9 mouse cellular contexts compared by ENCODE assay signal in the genomic region with DNA sequence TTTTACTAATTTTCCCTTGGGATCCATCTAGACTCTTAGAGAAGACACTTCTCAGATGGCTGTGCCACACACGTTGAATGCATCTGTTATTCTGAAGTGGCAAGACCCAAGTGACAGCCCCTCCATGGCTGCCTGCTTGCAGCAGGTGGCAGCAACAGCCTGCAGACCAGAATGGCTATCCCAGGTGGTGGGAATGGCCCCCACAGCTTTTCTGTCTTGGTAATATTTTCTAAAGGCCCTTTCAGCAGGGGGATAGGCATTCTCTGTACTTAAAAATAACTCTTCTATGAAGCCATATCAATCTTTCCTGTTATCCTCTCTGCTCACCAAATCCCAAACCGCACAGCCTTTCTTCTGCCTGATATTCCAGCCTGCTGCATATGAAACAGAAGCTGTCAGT. TPM values are rescaled to one million over a fixed set of nuclear protein-coding genes. Genes with fewer than 3 reads are reported as not detected.
DNase-seq lines count a peak whose midpoint lies in the region; ATAC-seq and TF ChIP-seq lines count a peak whose summit lies in the region.
"Had no signal": no experiment of that assay in that cellular context is flagged by ENCODE, and none has a peak within 500 bp of the region (broad histone marks: within the 10 kb centered on the region; RNA-seq: fewer than 3 reads in every experiment).

No protein-coding gene starts in this region.

- H3K36me3 ChIP-seq in kidney, adult 2 months (ENCODE audit: control insufficient read depth, insufficient read depth, low read length), result no peaks in the 10 kb centered on the region
- H3K36me3 ChIP-seq in kidney, embryonic 15.5 days, result no peaks in the 10 kb centered on the region
- no peaks in the 10 kb centered on the region for H3K36me3 ChIP-seq in ES-Bruce4 (ENCODE audit: control insufficient read depth, insufficient read depth, low read length, poor library complexity, severe bottlenecking)
- no peaks in the 10 kb centered on the region for H3K36me3 ChIP-seq in hindbrain, embryonic 13.5 days
- H3K36me3 ChIP-seq in lung, postnatal 0 days (ENCODE audit: insufficient read depth, low read length), result no peaks in the 10 kb centered on the region
- H3K36me3 ChIP-seq: limb, embryonic 15.5 days had no signal

- no peaks in the 10 kb centered on the region for H3K4me1 ChIP-seq in kidney, adult 2 months (ENCODE audit: control insufficient read depth, insufficient read depth, low read length)
- no peaks in the 10 kb centered on the region for H3K4me1 ChIP-seq in kidney, embryonic 15.5 days
- H3K4me1 ChIP-seq in ES-Bruce4 (ENCODE audit: control insufficient read depth, insufficient read depth, low read length), result no peaks in the 10 kb centered on the region
- H3K4me1 ChIP-seq in hindbrain, embryonic 13.5 days (replicated peaks), result 0 out of 2 replicates have a peak, but pooled peaks cover 3% of the 10 kb centered on the region
- H3K4me1 ChIP-seq in lung, postnatal 0 days (ENCODE audit: insufficient read depth, low read depth, low read length), result no peaks in the 10 kb centered on the region
- H3K4me1 ChIP-seq: limb, embryonic 15.5 days had no signal

- H3K4me3 ChIP-seq in kidney, adult 2 months (ENCODE audit: insufficient read depth, low read depth, low read length), result no peak overlapping the region
- no peak overlapping the region for H3K4me3 ChIP-seq in kidney, embryonic 15.5 days (replicated peaks)
- H3K4me3 ChIP-seq in ES-Bruce4 (ENCODE audit: low read depth, low read length), result no peak overlapping the region
- H3K4me3 ChIP-seq in hindbrain, embryonic 13.5 days, result no peak overlapping the region
- no peak overlapping the region for H3K4me3 ChIP-seq in lung, postnatal 0 days (ENCODE audit: low read depth, low read length)
- H3K4me3 ChIP-seq: limb, embryonic 15.5 days had no signal

- 49% methylated on average over 2 of the region's 2 CpGs for WGBS in kidney, adult 2 months
- 47% methylated on average over 2 of the region's 2 CpGs for WGBS in kidney, embryonic 15.5 days
- 45% methylated on average over 2 of the region's 2 CpGs for WGBS in hindbrain, embryonic 13.5 days
- WGBS in lung, postnatal 0 days, result 28% methylated on average over 2 of the region's 2 CpGs

- TF ChIP-seq POLR2A in kidney, adult 2 months (IDR thresholded peaks at IDR 0.05; ENCODE audit: low read depth, low read length), result no peak
- no peak for TF ChIP-seq POLR2A in ES-Bruce4 (IDR thresholded peaks at IDR 0.05; ENCODE audit: insufficient read depth, low read length)

- no peak for ATAC-seq in kidney, embryonic 15.5 days (replicated peaks; ENCODE audit: low FRiP score)
- ATAC-seq in hindbrain, embryonic 13.5 days (ENCODE audit: low FRiP score), result peak; percentile 69
- ATAC-seq in lung, postnatal 0 days, result no peak

- no peak for TF ChIP-seq EP300 in ES-Bruce4 (IDR thresholded peaks at IDR 0.05; ENCODE audit: insufficient read depth, low read depth, low read length)
- TF ChIP-seq EP300 in lung, postnatal 0 days (IDR thresholded peaks at IDR 0.05), result no peak

- no peak for DNase-seq in kidney, adult 2 months
- DNase-seq in embryo, embryonic 10 days (ENCODE audit: low spot score), result peak; percentile 51
- no peak for DNase-seq in lung, postnatal 0 days (ENCODE audit: low spot score)
- DNase-seq in right cerebral cortex, postnatal 4 days, result peak; percentile 43
- DNase-seq in cerebellum, adult 11 months, result no peak

- H3K27ac ChIP-seq in kidney, adult 2 months (ENCODE audit: insufficient read depth, low read depth, low read length), result no peak overlapping the region
- H3K27ac ChIP-seq in kidney, embryonic 15.5 days, result no peak overlapping the region
- no peak overlapping the region for H3K27ac ChIP-seq in ES-Bruce4 (ENCODE audit: insufficient read depth, low read length)
- no peak overlapping the region for H3K27ac ChIP-seq in hindbrain, embryonic 13.5 days
- no peak overlapping the region for H3K27ac ChIP-seq in lung, postnatal 0 days (ENCODE audit: low read length)
- H3K27ac ChIP-seq: limb, embryonic 15.5 days had no signal

- no peaks in the 10 kb centered on the region for H3K9me3 ChIP-seq in kidney, embryonic 15.5 days (replicated peaks)
- H3K9me3 ChIP-seq in ES-Bruce4 (replicated peaks; ENCODE audit: control insufficient read depth, insufficient read depth, low read length, poor library complexity, severe bottlenecking), result no peaks in the 10 kb centered on the region
- no peaks in the 10 kb centered on the region for H3K9me3 ChIP-seq in hindbrain, embryonic 13.5 days
- no peaks in the 10 kb centered on the region for H3K9me3 ChIP-seq in lung, postnatal 0 days (ENCODE audit: low read length)
- H3K9me3 ChIP-seq: limb, embryonic 15.5 days had no signal

- H3K27me3 ChIP-seq in kidney, adult 2 months (replicated peaks; ENCODE audit: control insufficient read depth, insufficient read depth, low read length), result no peaks in the 10 kb centered on the region
- H3K27me3 ChIP-seq in kidney, embryonic 15.5 days, result no peaks in the 10 kb centered on the region
- no peaks in the 10 kb centered on the region for H3K27me3 ChIP-seq in ES-Bruce4 (ENCODE audit: control insufficient read depth, insufficient read depth, low read length, poor library complexity, severe bottlenecking)
- no peaks in the 10 kb centered on the region for H3K27me3 ChIP-seq in hindbrain, embryonic 13.5 days
- H3K27me3 ChIP-seq in lung, postnatal 0 days (replicated peaks; ENCODE audit: insufficient read depth, low read length), result no peaks in the 10 kb centered on the region
- H3K27me3 ChIP-seq: limb, embryonic 15.5 days had no signal

- no peak overlapping the region for H3K9ac ChIP-seq in kidney, embryonic 15.5 days
- H3K9ac ChIP-seq in ES-Bruce4 (ENCODE audit: low read depth, poor library complexity, severe bottlenecking), result no peak overlapping the region
- no peak overlapping the region for H3K9ac ChIP-seq in hindbrain, embryonic 13.5 days
- no peak overlapping the region for H3K9ac ChIP-seq in lung, postnatal 0 days (replicated peaks; ENCODE audit: low read depth)
- H3K9ac ChIP-seq: limb, embryonic 15.5 days had no signal

- peak; percentile 41 for TF ChIP-seq CTCF in kidney, adult 2 months (conservative IDR thresholded peaks at IDR 0.05; ENCODE audit: insufficient read depth, insufficient read length, low read depth, low read length)
- peak; percentile 40 for TF ChIP-seq CTCF in ES-Bruce4 (IDR thresholded peaks at IDR 0.05; ENCODE audit: low read depth, low read length)
- peak; percentile 61 for TF ChIP-seq CTCF in lung, postnatal 0 days (IDR thresholded peaks at IDR 0.05)

- no peak overlapping the region for H3K4me2 ChIP-seq in kidney, embryonic 15.5 days
- H3K4me2 ChIP-seq in hindbrain, embryonic 13.5 days, result no peak overlapping the region
- H3K4me2 ChIP-seq in lung, postnatal 0 days (replicated peaks; ENCODE audit: low read depth, low read length), result no peak overlapping the region
- H3K4me2 ChIP-seq: limb, embryonic 15.5 days had no signal

RNA-seq across cellular contexts. Expression of gene Cd96, which starts 1.4 kb away (rescaled TPM):
- polyA plus RNA-seq in kidney, adult 2 months (2012; rRNA removed), result 0.07 and 0.86 TPM in 2 replicates
- polyA plus RNA-seq in kidney, embryonic 15.5 days (2015; fragmentation: Nextera tagmentation; extraction: Ambion mirVana), result not detected in 2 replicates
- not detected in 2 replicates for polyA plus RNA-seq in ES-Bruce4 (2011; ENCODE audit: insufficient read depth, insufficient read length, low read depth, missing spikeins)
- 0.09 TPM in 2 replicates for polyA plus RNA-seq in hindbrain, embryonic 13.5 days (2015; fragmentation: Nextera tagmentation; extraction: Ambion mirVana)
- polyA plus RNA-seq in lung, postnatal 0 days (2015; fragmentation: Nextera tagmentation; extraction: Ambion mirVana), result 0.06 TPM in 1 of 2 replicates, not detected in the other

RNA-seq across cellular contexts. Expression of gene Gm4737, which starts 33.5 kb away (rescaled TPM):
- polyA plus RNA-seq in kidney, adult 2 months (2012; rRNA removed), result 59.0 and 98.3 TPM in 2 replicates
- 3.4 TPM in 2 replicates for polyA plus RNA-seq in kidney, embryonic 15.5 days (2015; fragmentation: Nextera tagmentation; extraction: Ambion mirVana)
- 142 and 152 TPM in 2 replicates for polyA plus RNA-seq in ES-Bruce4 (2011; ENCODE audit: insufficient read depth, insufficient read length, low read depth, missing spikeins)
- 1.1 and 1.5 TPM in 2 replicates for polyA plus RNA-seq in hindbrain, embryonic 13.5 days (2015; fragmentation: Nextera tagmentation; extraction: Ambion mirVana)
- 0.73 and 1.2 TPM in 2 replicates for polyA plus RNA-seq in lung, postnatal 0 days (2015; fragmentation: Nextera tagmentation; extraction: Ambion mirVana)

Comparison
In these comparisons a context has a peak if more than half of its experiments do, and no peak if none do; other contexts are left out.
1. RNA of gene Gm4737, which starts 33.5 kb away (polyA plus RNA-seq): 142 to 152 TPM in ES-Bruce4 and 59.0 to 98.3 TPM in kidney, adult 2 months; 3.4 TPM in kidney, embryonic 15.5 days, 0.73 to 1.2 TPM in lung, postnatal 0 days and 1.1 to 1.5 TPM in hindbrain, embryonic 13.5 days; every median in the first group is over 10 times any median in the second.
2. DNase-seq: peak in embryo, embryonic 10 days (single experiment) and right cerebral cortex, postnatal 4 days (single experiment); none in kidney, adult 2 months (single experiment), lung, postnatal 0 days (single experiment) and cerebellum, adult 11 months (single experiment).
3. Peak in every context shown above with its lines, with median percentiles within 50 percentile points of each other: CTCF ChIP-seq.